Mouse (Mus musculus): ENCODE measurements around the gene Plppr1.

- TF ChIP-seq CTCF (IDR thresholded peaks at IDR 0.05; ENCODE audit: control insufficient read depth, insufficient read depth, insufficient read length) (no peak), MAX (IDR thresholded peaks at IDR 0.05) (no peak), USF1 (IDR thresholded peaks at IDR 0.05; ENCODE audit: low read depth) (no peak), MYOD1 (IDR thresholded peaks at IDR 0.05; ENCODE audit: control insufficient read depth, insufficient read length, low read depth) (no peak), MYOG (IDR thresholded peaks at IDR 0.05; ENCODE audit: control insufficient read depth, extremely low read depth, insufficient read length) (no peak), CEBPB (IDR thresholded peaks at IDR 0.05; ENCODE audit: low read depth) (no peak)
These were observed 192.2 kb downstream of the Plppr1 start for GRCm38 (mm10) chr4:49251262-49251661.
